Mouse (Mus musculus) neural tube, embryonic 15.5 days (tissue): ENCODE data around the gene Lrfn2. TPM values are rescaled to one million over a fixed set of nuclear protein-coding genes. Genes with fewer than 3 reads are reported as not detected.

Experiments
- ATAC-seq: fragments of 200-750 bp; cut with Nextera tagmentation; 2 replicates; pipeline ENCODE4 v1.8.0; 2017; ENCODE audit warnings: mild to moderate bottlenecking, moderate TSS enrichment, moderate library complexity; ENCODE audit not compliant: low FRiP score
- H3K27ac ChIP-seq: fragments of 300-500 bp; sonication (generic); replicated peaks from 2 replicates; pipeline ENCODE4 v1.5.1; 2015; ENCODE audit warnings: mild to moderate bottlenecking, inconsistent platforms
- H3K27me3 ChIP-seq: fragments of 300-500 bp; sonication (generic); replicated peaks from 2 replicates; pipeline ENCODE4 v1.6.1; 2015; ENCODE audit warnings: inconsistent platforms
- H3K36me3 ChIP-seq: fragments of 300-500 bp; sonication (generic); 2 replicates; pipeline ENCODE4 v1.6.1; 2015; ENCODE audit warnings: inconsistent platforms
- H3K4me1 ChIP-seq: fragments of 300-500 bp; sonication (generic); 2 replicates; pipeline ENCODE4 v1.6.1; 2015; ENCODE audit warnings: inconsistent platforms
- H3K4me2 ChIP-seq: fragments of 300-500 bp; sonication (generic); 2 replicates; pipeline ENCODE4 v1.6.1; 2015; ENCODE audit warnings: inconsistent platforms, mild to moderate bottlenecking, moderate library complexity
- H3K4me3 ChIP-seq: fragments of 300-500 bp; sonication (generic); replicated peaks from 2 replicates; pipeline ENCODE4 v1.5.1; 2015; ENCODE audit warnings: mild to moderate bottlenecking, inconsistent platforms
- H3K9ac ChIP-seq: fragments of 300-500 bp; sonication (generic); replicated peaks from 2 replicates; pipeline ENCODE4 v1.6.1; 2015; ENCODE audit warnings: mild to moderate bottlenecking, inconsistent platforms
- H3K9me3 ChIP-seq: fragments of 300-500 bp; sonication (generic); replicated peaks from 2 replicates; pipeline ENCODE4 v1.6.1; 2016; ENCODE audit warnings: inconsistent platforms
- WGBS: fragments of 180-500 bp; shearing (Covaris S2); methylation state at CpG from one replicate; pipeline ENCODE4 v1.1.7; 2015; ENCODE audit warnings: mixed read lengths; 5-methylcytosine and 5-hydroxymethylcytosine counted together
- polyA plus RNA-seq: library from polyadenylated mRNA; unstranded; fragments of >200 nt; fragmentation: Nextera tagmentation; extraction: Ambion mirVana; gene quantifications from 2 replicates; pipeline ENCODE4 v1.2.1, GENCODE M21; 2015

Gene Lrfn2
- polyA plus RNA-seq, 1 experiment from 2014 or later: 12.6 TPM

GRCm38 (mm10) chr17:48935201-48935600 lies 3.0 kb downstream of the Lrfn2 start:
- peak overlapping the region; percentile 73 for H3K4me3 ChIP-seq
- no peak for ATAC-seq
- peaks cover 2% of the 10 kb centered on the region; the same call in 1 of the 2 replicates for H3K27me3 ChIP-seq
- 76% methylated on average over 8 of the region's 8 CpGs for WGBS
- H3K36me3 ChIP-seq: no peaks in the 10 kb centered on the region
- no peaks in the 10 kb centered on the region for H3K9me3 ChIP-seq
- H3K4me2 ChIP-seq: peak overlapping the region; percentile 79
- no peak overlapping the region for H3K27ac ChIP-seq
- H3K9ac ChIP-seq: no peak overlapping the region
- H3K4me1 ChIP-seq: peaks cover 40% of the 10 kb centered on the region

GRCm38 (mm10) chr17:48936445-48937141 lies 4.4 kb downstream of the Lrfn2 start:
- no peak for ATAC-seq
- H3K4me2 ChIP-seq: peak overlapping the region; percentile 79; the same call in 1 of the 2 replicates
- WGBS: 69% methylated on average over 5 of the region's 5 CpGs

GRCm38 (mm10) chr17:48938711-48939220 lies 6.6 kb downstream of the Lrfn2 start:
- Histone ChIP-seq H3K4me1 (peaks cover 27% of the 10 kb centered on the region), H3K9me3 (no peaks in the 10 kb centered on the region), H3K4me2 (no peak overlapping the region), H3K27ac (no peak overlapping the region), H3K36me3 (no peaks in the 10 kb centered on the region), H3K9ac (no peak overlapping the region), H3K4me3 (no peak overlapping the region), H3K27me3 (no peaks in the 10 kb centered on the region)
- 83% methylated on average over 7 of the region's 7 CpGs for WGBS
- no peak for ATAC-seq

More at GRCm38 (mm10) chr17:48936445-48937141, 4.4 kb downstream of the Lrfn2 start:
- no peaks in the 10 kb centered on the region for H3K9me3 ChIP-seq
- H3K4me1 ChIP-seq: peaks cover 35% of the 10 kb centered on the region
- H3K4me3 ChIP-seq: no peak overlapping the region
- no peak overlapping the region for H3K9ac ChIP-seq
- H3K36me3 ChIP-seq: no peaks in the 10 kb centered on the region
- H3K27me3 ChIP-seq: no peaks in the 10 kb centered on the region
- no peak overlapping the region for H3K27ac ChIP-seq

GRCm38 (mm10) chr17:48946315-48946714 lies 14.1 kb downstream of the Lrfn2 start:
- WGBS: 40% methylated on average over 9 of the region's 9 CpGs
- H3K4me2 ChIP-seq: no peak overlapping the region
- no peak overlapping the region for H3K27ac ChIP-seq
- no peak overlapping the region for H3K4me3 ChIP-seq
- no peaks in the 10 kb centered on the region for H3K36me3 ChIP-seq
- no peaks in the 10 kb centered on the region for H3K27me3 ChIP-seq
- H3K4me1 ChIP-seq: peaks cover 9% of the 10 kb centered on the region
- no peak for ATAC-seq
- H3K9me3 ChIP-seq: no peaks in the 10 kb centered on the region
- no peak overlapping the region for H3K9ac ChIP-seq

GRCm38 (mm10) chr17:48946765-48947164 lies 14.6 kb downstream of the Lrfn2 start:
- Histone ChIP-seq H3K9me3 (no peaks in the 10 kb centered on the region), H3K4me2 (no peak overlapping the region), H3K9ac (no peak overlapping the region), H3K36me3 (no peaks in the 10 kb centered on the region), H3K4me3 (no peak overlapping the region), H3K27ac (no peak overlapping the region), H3K4me1 (peaks cover 9% of the 10 kb centered on the region), H3K27me3 (no peaks in the 10 kb centered on the region)
- 16% methylated on average over 3 of the region's 3 CpGs for WGBS
- no peak for ATAC-seq

- Histone ChIP-seq H3K9ac (no peak overlapping the region), H3K4me3 (no peak overlapping the region), H3K9me3 (no peaks in the 10 kb centered on the region), H3K4me2 (no peak overlapping the region), H3K36me3 (no peaks in the 10 kb centered on the region), H3K27ac (no peak overlapping the region), H3K4me1 (peaks cover 8% of the 10 kb centered on the region), H3K27me3 (no peaks in the 10 kb centered on the region)
- 94% methylated on average over 1 of the region's 1 CpGs for WGBS
- no peak for ATAC-seq
These were observed 19.1 kb downstream of the Lrfn2 start for GRCm38 (mm10) chr17:48951250-48951649.

GRCm38 (mm10) chr17:48956033-48956631 lies 24.0 kb downstream of the Lrfn2 start:
- WGBS: 76% methylated on average over 7 of the region's 7 CpGs
- H3K9me3 ChIP-seq: no peaks in the 10 kb centered on the region

GRCm38 (mm10) chr17:48960161-48960698 lies 28.1 kb downstream of the Lrfn2 start:
- ATAC-seq: peak; percentile 20; the same call in 1 of the 2 replicates
- 4% methylated on average over 16 of the region's 16 CpGs for WGBS
- Histone ChIP-seq H3K9me3 (no peaks in the 10 kb centered on the region), H3K4me1 (peaks cover 16% of the 10 kb centered on the region), H3K4me3 (0 out of 2 replicates have a peak overlapping the region, but pooled peaks have one; percentile 1), H3K9ac (0 out of 2 replicates have a peak overlapping the region, but pooled peaks have one; percentile 14), H3K27ac (no peak overlapping the region), H3K4me2 (peak overlapping the region; percentile 46), H3K27me3 (no peaks in the 10 kb centered on the region), H3K36me3 (no peaks in the 10 kb centered on the region)

More at GRCm38 (mm10) chr17:48956033-48956631, 24.0 kb downstream of the Lrfn2 start:
- peaks cover 16% of the 10 kb centered on the region for H3K4me1 ChIP-seq
- no peaks in the 10 kb centered on the region for H3K27me3 ChIP-seq
- no peak overlapping the region for H3K4me3 ChIP-seq
- H3K36me3 ChIP-seq: no peaks in the 10 kb centered on the region
- ATAC-seq: no peak
- H3K9ac ChIP-seq: no peak overlapping the region
- no peak overlapping the region for H3K4me2 ChIP-seq
- no peak overlapping the region for H3K27ac ChIP-seq

- no peaks in the 10 kb centered on the region for H3K36me3 ChIP-seq
- H3K4me3 ChIP-seq: no peak overlapping the region
- H3K4me2 ChIP-seq: no peak overlapping the region
- H3K27me3 ChIP-seq: no peaks in the 10 kb centered on the region
- no peak for ATAC-seq
- no peaks in the 10 kb centered on the region for H3K9me3 ChIP-seq
- H3K4me1 ChIP-seq: peaks cover 13% of the 10 kb centered on the region
- no peak overlapping the region for H3K27ac ChIP-seq
- 67% methylated on average over 3 of the region's 3 CpGs for WGBS
- no peak overlapping the region for H3K9ac ChIP-seq
These were observed 30.5 kb downstream of the Lrfn2 start for GRCm38 (mm10) chr17:48962646-48963045.

GRCm38 (mm10) chr17:48963740-48964139 lies 31.6 kb downstream of the Lrfn2 start:
- no peak overlapping the region for H3K4me2 ChIP-seq
- WGBS: 85% methylated on average over 9 of the region's 9 CpGs
- no peak overlapping the region for H3K4me3 ChIP-seq
- no peak overlapping the region for H3K27ac ChIP-seq
- H3K27me3 ChIP-seq: no peaks in the 10 kb centered on the region
- no peak for ATAC-seq
- H3K36me3 ChIP-seq: no peaks in the 10 kb centered on the region
- no peaks in the 10 kb centered on the region for H3K9me3 ChIP-seq
- no peak overlapping the region for H3K9ac ChIP-seq
- H3K4me1 ChIP-seq: peaks cover 13% of the 10 kb centered on the region

GRCm38 (mm10) chr17:48968304-48968703 lies 36.1 kb downstream of the Lrfn2 start:
- no peak overlapping the region for H3K4me2 ChIP-seq
- H3K9me3 ChIP-seq: no peaks in the 10 kb centered on the region
- H3K36me3 ChIP-seq: no peaks in the 10 kb centered on the region
- 89% methylated on average over 13 of the region's 13 CpGs for WGBS
- no peak overlapping the region for H3K9ac ChIP-seq
- ATAC-seq: no peak
- no peak overlapping the region for H3K4me3 ChIP-seq
- no peak overlapping the region for H3K27ac ChIP-seq
- no peaks in the 10 kb centered on the region for H3K27me3 ChIP-seq
- H3K4me1 ChIP-seq: peaks cover 15% of the 10 kb centered on the region; the same call in 1 of the 2 replicates
